Mouse (Mus musculus) left cerebral cortex, adult 8-10 months (tissue): ENCODE results near the gene Dnah6. TPM values are rescaled to one million over a fixed set of nuclear protein-coding genes. Genes with fewer than 3 reads are reported as not detected.
A peak's percentile ranks its signal among the peaks of the same experiment; 100 is the strongest.

Experiments
- DNase-seq, 2 experiments: peaks; one replicate each; pipeline ENCODE4 v3.0.0; 2022; ENCODE audit warnings: low spot score in 2 of 2
- total RNA-seq, 4 experiments: library from RNA; stranded (reverse); gene quantifications; 2 replicates each; pipeline ENCODE4 v1.2.4; 2022

The Dnah6 gene
- total RNA-seq, 4 experiments from 2014 or later: 0.68 to 1.3 (median 1.00) TPM

DNA sequence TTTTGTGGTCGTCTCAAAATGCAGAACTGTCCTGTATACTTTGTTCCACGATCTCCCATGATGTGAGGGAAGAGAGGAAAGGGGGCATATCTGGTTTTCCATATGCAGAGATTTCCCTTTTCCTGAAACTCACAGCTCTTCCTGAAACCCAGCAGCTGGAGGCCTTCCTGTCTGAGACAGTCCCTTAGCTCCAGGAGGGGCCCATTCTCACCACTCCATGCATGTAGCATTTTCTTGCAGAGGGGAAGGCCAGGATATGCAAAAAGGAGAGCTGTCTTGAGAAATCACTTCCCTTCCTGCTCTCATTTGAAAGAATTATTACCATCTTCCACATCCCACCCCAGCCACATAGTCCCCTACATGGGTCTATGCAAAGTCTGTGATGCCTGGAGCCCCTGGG is 183.2 kb downstream of the Dnah6 start:
- DNase-seq: no peak

DNA sequence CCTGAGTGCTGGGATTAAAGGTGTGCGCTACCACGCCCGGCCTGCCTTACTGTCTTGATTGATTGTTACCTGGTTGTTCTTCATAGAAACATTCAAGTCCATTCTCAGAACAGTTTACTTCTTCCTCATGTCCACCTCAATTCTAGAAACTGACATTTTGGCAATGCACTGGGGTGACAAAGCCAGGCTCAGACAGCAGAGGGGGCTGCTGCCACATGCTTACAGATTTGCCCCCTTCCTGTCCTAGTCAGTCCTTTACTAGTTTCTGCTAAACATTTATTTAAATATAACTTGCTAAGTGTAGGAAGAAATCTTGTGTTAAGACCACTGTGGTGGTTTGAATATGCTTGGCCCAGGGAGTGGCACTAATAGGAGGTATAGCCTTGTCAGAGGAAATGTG is 192.6 kb downstream of the Dnah6 start:
- DNase-seq: no peak

DNA sequence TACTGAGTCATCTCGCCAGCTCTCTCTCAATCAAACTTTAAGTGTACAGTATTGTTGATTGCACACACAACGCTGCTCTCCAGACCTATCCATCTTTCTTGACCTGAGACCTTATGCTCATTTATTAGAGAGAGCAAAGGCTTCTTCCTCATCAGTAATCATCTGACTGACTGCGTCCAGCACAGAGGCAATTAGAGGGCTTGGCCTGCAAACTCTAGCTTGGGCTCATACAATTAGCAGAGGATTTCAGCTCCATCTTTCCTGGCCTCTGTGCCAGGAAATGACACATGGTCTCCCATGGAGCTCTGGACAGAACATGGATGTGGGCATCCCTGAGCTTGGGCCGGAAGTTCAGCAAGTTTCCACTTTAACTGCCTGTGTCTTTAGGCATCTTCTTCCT is 193.6 kb downstream of the Dnah6 start:
- no peak for DNase-seq

DNA sequence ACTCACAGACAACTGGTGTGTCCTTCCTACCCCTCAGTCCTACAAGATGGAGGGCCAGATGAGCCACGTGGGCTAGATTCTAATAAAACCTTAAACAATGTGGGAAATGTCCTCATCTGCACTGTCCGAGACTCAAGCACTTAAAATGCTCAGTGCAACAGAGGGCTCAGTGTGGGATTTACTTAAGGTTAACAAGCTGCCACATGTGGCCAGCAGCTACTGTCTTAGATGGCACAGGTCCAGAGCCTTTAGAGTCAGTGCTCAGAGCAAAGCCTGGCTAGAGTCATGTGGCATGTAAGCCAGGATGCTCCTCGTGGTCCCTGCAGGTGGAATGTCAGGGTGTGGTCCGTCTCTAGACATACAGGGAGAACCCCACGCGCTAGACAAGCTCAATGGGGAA is 194.6 kb downstream of the Dnah6 start:
- DNase-seq: no peak

DNA sequence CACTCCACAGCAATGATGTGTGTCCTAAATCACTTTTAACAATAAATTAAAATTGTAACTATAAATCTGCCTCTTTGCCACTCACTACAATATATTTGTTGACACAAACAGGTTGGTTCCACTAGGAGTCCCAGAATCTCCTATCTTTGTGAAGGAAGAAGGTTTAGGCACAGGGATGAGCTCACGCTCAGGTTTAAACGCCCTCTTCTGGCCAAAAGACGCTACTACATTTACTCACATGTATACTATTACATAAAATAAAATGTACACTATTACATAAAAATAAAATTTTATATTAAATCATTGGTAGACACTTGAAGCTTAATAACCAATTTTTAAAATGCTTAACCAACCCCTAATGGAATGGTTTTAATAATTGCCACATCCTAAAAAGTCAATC is 201.4 kb downstream of the Dnah6 start:
- no peak for DNase-seq

DNA sequence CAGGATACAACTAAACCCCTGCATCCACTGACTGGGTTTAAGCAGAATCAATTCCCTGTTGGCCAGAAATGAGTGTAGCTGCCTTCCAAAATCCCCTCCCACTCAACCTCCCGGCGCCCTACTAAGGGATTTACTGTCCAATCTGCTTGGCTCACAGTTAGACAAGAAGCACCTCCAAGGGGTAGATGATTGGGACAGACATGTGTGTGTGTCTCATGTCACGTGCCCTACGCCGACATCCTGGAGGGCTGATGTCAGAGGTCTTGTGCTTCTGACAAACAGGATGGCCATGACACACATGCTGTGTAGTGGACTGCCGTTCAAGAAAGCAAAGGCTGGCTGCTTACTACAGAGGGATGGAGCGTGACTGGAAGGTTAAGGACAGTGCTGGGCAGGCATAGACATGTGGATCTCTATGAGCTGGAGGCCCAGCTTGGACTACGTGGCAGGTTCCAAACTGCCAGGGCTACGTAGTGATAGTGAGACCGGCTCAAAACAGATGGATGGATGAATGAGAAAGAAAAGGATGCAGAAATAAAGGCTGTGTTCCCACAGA is 202.6 kb downstream of the Dnah6 start:
- DNase-seq: no peak

DNA sequence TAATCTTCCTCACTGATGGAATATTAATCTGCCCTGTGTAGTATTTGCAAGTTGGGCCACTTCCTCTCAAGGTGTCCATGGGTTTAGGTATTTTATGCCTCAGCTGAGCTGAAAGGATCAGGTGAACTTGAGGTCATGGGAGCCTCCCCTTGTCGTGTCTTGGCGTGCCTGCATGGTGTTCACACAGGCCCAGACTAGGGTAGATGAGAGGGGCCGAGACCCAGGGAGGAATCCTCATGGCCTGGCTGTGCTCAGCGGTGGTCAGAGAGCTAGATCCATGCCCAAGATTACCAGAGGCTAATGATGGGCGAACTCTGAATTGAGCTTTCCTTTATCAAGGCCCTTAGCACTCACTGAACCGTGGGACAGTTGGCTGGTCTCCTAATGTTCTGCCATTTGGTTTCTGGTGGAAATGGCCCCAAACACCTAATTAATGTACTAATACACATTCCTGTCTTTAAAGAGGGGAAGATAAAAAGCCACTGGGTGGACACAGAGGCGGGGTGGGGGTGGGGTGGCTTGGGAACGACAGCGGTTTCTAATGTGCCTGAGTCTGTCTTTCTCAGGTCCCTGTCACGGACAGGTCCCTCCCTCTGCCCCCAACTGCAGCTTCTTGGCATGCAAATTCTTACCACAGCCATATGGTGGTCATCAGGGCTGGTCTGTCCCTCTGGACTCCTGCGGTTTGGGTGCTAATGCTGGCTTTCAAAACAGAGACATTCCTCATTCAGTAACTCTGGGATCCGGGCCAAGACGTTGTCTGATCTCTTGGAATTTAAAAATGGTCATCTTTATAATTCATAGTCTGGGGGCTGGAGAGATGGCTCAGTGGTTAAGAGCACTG is 206.9 kb downstream of the Dnah6 start:
- DNase-seq: no peak

DNA sequence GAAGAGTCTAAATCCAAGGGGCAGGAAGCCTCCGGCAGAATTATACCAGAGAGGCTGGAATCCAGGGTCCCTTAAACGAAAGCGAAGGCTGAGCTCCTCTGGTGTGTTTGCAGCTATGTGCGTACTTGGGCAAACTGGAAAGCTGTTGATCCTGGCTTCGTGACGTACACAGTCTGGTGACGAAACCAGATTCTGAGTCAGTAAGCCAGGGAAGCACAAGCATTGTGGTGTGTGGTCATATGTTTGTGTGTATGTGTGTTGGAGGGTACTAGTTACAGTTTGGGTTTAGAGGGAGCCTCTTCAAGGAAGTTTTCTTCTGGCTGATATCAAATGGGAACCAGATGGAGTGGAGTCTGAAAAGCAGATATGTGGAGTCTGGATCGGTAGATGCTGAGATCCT is 208.5 kb downstream of the Dnah6 start:
- no peak for DNase-seq

DNA sequence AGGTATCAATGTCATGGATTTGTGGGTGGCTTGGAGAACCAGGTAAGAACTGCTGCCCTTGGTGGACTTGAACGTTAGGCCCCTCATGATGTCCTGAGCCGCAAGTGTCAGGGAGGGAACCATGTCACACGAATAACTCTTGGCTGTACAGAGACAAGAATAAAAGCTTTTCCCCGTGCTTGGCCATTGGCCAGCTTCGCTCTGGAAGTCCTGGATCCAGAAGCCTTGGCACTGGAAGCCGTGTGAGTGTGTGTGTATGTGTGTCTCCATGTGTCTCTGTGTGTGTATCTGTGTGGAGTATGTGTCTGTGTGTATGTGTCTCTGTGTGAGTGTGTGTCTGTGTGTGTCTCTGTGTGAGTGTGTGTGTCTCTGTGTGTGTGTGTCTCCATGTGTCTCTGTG is 209.6 kb downstream of the Dnah6 start:
- DNase-seq: no peak

DNA sequence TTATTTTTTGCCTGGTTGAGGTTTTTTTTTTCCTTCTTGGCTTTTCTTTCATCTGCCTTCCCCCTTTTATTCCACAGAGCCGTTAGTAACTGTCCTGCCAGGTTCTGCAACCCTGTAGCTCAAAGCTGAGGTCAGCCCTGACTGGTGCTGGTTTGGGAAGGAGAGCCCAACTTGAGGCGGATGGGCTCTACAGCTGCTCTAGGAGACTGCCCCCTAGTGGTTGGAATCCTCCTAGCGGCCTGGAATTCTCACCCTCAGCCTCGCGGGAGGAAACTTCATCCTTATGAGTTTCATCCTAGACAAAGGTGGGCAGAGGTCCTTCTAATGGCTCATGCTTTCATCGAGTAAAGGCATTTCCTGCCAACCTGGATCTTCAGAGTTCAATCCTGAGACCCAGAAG is 211.4 kb downstream of the Dnah6 start:
- DNase-seq: peak in 1 of 2 experiments; percentile 21

DNA sequence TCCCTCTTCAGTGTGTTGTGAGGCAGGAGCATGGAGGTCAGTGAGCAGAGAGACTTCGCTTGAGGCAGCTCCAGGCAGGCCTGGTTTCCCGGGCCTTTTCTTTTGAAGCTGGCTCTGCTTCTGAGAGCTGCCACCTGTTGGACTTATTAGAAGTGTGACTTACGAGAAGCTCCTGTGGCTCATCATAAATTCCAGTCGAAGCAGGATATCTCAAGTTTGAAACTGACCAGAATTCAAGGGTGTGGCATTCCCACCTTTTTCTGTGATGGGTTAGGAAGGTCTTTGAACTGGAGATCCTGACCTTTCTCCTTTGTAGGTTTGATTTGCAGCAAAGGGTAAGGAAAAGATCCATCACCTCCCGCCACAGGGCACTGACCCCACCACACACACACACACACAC is 217.8 kb downstream of the Dnah6 start:
- DNase-seq: no peak

DNA sequence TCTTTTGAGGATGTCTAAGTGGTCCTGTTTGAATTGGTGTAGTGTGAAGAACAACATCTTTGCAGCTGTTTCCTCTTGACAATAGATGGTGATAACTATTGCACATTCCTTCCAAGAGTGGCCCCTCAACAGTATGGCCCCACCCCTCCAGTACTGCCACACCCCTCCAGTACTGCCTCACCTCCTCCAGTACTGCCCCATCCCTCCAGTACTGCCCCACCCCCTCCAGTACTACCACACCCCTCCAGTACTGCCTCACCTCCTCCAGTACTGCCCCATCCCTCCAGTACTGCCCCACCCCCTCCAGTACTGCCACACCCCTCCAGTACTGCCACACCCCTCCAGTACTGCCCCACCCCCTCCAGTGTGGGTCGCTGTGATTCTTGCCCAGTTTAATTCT is 219.1 kb downstream of the Dnah6 start:
- no peak for DNase-seq

DNA sequence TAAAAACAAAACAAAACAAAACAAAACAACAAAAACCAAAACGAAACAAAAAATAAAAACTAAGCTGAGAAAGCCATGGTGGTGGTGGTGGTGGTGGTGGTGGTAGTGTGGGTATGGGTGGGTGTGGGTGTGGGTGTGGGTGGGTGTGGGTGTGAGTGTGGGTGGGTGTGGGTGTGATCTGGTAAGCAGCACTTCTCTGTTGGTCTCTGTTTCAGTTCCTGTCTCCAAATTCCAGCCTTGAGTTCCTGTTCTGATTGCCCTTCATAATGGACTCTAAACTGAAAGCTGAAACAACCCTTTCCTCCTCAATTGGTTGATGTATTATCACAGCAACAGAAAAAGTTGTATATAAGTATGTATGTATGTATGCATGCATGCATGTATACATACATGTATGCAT is 222.6 kb downstream of the Dnah6 start:
- DNase-seq: no peak

DNA sequence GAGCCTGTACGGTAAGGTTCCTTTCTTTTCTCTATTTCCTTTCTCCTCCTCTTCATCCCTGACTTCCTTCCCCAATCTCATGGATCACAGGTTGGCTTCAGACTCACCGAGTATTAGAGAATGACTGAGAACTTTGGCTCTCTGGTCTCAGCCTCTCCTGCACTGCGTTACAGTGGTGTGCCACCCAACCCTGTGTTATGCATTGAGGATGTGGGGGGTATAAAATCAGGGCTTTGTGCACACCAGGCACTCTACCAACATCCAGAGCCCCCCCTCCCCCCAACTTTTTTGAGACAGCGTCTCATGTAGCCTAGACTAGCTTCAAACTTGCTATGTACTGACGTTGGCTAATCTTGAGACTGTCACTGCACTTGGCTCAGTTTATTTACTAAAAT is 227.8 kb downstream of the Dnah6 start:
- DNase-seq: no peak

DNA sequence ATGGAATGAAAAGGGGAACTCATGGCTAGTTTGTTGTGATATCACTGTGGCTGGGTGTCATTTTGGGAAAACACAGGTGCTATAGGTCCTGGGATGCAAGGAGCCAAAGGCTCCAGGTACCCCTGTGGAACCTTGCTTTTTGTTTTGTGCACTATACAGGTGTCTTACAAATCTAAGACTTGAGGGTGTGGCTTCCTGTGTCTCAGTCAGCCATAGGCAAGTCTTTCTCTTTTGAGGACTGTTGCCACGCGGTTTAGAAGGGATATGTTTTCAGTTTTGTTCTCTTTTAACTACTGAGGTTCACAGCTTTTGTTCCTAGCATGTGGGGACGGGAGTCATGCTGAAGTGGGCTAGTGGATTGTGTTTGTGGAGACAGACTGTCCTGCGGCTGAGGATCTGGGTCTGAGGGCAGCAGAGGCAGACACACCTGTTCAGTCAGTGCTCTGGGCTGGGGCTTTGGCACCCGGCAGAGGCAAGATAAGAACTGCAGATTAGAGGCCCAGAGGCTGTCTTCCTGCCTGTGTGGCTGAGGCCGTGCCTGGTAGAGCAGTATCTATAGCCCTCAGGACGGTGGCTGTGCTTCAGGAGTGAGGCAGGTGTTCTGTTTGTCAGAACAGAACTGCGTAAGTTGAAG is 228.3 kb downstream of the Dnah6 start:
- no peak for DNase-seq

DNA sequence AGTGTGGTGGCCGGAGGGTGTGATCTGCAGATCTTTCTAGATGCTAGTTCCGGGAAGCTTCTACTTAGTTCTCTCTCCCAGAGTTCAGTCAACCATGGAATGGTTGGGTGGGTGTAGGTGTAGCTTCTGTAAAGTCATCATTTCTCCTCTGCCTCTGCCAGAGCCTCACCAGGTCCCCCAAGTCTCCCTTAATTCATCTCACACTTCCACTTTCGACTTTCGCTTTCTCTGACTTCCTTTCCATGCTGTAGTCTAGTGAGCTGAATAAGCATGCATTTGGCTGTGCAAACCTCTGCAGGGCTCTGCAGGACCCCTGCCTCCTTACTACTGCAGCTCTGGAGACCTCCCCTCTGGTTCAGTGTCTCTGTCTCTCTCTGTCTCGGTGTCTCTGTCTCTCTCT is 231.2 kb downstream of the Dnah6 start:
- DNase-seq: no peak

DNA sequence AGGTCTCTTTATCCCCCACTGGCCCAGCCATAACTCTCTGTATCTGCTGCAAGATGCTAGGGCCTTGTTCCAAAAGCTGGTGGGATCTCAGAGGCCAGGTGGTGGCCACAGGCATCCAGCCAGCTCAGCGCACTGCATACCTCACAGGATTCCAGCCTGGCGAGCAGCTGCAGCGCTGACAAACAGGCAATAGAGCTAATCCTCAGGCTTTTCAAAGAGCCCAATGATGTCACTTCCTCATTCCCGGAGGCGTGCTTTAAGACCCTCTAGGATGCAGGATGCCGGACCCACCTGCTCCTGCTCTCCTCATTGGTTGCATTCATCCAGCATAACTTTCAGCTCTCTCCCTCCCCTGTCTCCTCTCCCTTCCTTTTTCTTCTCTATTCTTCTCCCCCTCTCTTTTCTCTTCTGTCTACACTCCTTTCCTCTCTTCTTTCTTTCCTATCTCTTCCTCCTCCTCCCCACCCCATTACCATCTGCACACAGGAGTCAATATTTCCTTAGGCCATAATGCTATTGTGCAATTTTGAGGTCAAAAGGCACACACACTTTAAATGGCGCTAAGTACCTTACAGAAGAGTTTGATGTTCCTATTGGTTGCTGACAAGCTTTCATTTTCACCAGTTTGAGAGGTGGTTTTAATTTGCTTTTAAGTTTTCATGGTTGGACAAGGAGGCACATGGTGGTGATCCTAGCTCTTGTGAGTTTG is 232.3 kb downstream of the Dnah6 start:
- no peak for DNase-seq

DNA sequence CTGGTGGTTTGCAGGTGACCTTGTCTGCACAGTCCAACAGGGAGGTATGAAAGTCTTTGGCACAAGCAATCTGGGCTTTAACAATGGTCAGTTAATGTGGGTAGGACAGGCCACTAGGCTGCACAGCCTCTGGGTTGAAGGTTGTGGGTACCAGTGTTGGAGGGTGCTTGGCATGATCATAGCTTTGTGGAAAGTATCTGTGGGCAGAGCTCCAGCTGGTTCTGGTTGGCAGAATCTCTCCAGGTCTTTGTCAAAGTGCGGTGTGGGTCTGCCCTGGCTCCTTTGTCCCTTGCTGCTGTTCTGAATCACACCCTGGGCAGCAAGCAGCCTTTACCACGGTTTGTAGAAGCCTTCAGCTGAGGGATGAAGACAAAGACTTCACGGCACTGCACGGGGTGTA is 238.9 kb downstream of the Dnah6 start:
- DNase-seq: no peak

DNA sequence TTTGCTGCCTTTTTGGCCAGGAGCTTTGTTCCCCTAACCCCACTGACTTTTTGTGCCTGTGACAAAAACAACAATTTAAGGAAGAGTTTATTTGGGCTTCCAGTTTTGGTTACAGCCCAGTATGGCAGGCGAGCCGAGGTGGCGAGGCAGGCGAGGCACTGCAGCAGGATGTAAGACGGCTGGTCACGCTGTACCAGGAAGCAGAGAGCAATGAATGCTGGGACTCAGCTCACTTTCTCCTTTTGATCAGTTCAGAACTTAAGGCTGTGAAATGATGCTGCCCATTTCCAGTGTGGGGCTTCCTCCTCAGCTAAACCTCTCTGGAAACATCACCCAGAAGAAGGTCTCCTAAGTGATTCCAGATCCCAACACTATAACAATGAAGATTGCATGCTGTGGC is 239.6 kb downstream of the Dnah6 start:
- DNase-seq: no peak

DNA sequence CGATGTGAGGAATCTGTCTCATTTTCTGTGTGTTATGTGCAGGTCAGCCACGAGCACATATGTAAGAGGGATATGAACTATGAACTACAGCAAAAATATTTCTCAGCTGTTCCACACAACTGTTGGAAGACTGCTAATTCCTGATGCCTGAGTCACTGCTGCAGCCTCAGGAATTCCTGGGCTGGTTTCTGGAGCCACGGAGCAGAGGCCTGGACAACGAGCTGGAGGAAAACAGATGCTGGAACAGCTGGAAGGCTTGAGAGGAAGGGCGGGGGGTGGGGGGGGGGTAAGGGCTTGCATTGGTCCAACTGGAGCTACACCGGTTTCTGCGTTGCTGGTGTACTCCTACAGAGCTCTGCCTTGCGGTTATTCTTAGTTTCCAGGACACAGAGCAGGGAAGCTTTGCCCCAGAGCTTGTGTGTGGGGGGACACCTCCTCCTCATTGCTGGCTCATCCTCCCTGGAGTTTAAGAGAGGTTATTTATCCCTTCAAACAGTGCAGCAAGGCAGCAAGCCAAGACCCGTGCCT is 240.3 kb downstream of the Dnah6 start:
- peak in 1 of 2 experiments; percentile 26 for DNase-seq

DNA sequence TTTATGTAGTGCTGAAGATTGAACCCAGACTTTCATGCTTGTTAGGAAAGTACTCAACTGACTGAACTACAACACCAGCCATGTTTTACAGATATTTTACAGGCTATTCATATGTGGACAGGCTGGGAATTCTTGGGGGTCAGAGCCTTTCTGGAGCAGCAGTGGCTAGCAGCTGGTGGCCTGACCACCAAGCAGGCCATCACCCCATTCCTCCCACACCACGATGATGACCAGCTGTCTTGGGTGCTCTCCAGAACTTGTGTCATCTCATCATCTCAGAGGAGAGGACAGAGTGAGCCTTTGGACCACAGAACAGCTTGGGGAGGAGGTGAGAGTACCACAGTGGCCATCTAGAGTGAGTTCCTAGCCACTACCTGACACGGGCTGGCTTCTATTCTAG is 244.6 kb downstream of the Dnah6 start:
- no peak for DNase-seq

DNA sequence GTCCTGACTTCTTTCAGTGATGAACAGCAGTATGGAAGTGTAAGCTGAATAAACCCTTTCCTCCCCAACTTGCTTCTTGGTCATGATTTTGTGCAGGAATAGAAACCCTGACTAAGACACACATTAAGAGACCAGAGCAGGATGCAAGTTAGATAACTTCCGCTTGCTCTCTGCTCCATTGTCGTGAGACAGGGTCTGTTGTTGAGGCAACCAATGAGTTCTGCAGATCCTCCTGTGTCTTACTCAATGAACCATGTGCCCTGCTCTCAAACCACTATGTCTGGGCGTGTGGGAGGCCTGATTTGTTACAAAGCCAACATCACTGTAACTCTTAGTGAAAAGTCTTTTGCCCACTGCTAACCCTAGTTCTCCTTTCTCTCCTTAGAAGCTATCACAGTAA is 250.4 kb downstream of the Dnah6 start:
- no peak for DNase-seq
